Mouse (Mus musculus) limb, embryonic 12.5 days (tissue): ENCODE measurements at regions not wholly inside any gene's neighbourhood (a gene's known extent, or its start where the extent isn't known, plus 50 kb on each side); places are given as distances from the start of the nearest gene placed in this dataset.

ENCODE experiments used
- ATAC-seq: fragments of 200-750 bp; cut with Nextera tagmentation; 2 replicates; pipeline ENCODE4 v1.8.0; 2017; ENCODE audit warnings: low read depth, moderate TSS enrichment; ENCODE audit not compliant: insufficient number of reproducible peaks, insufficient read depth, low FRiP score, low TSS enrichment
- H3K27ac ChIP-seq: fragments of 300-500 bp; sonication (generic); 2 replicates; pipeline ENCODE4 v1.5.1; 2016; ENCODE audit warnings: mild to moderate bottlenecking, moderate library complexity
- H3K27me3 ChIP-seq: fragments of 300-500 bp; sonication (generic); 2 replicates; pipeline ENCODE4 v1.6.1; 2016; ENCODE audit warnings: mild to moderate bottlenecking, moderate library complexity
- H3K36me3 ChIP-seq: fragments of 300-500 bp; sonication (generic); 2 replicates; pipeline ENCODE4 v1.6.1; 2016; ENCODE audit warnings: mild to moderate bottlenecking, moderate library complexity
- H3K4me1 ChIP-seq: fragments of 300-500 bp; sonication (generic); replicated peaks from 2 replicates; pipeline ENCODE4 v1.6.1; 2016
- H3K4me2 ChIP-seq: fragments of 300-500 bp; sonication (generic); 2 replicates; pipeline ENCODE4 v1.6.1; 2016; ENCODE audit warnings: mild to moderate bottlenecking, moderate library complexity
- H3K4me3 ChIP-seq: fragments of 300-500 bp; sonication (generic); replicated peaks from 2 replicates; pipeline ENCODE4 v1.5.1; 2016; ENCODE audit warnings: mild to moderate bottlenecking
- H3K9ac ChIP-seq: fragments of 300-500 bp; sonication (generic); replicated peaks from 2 replicates; pipeline ENCODE4 v1.6.1; 2016; ENCODE audit warnings: mild to moderate bottlenecking, moderate library complexity
- H3K9me3 ChIP-seq: fragments of 300-500 bp; sonication (generic); 2 replicates; pipeline ENCODE4 v1.6.1; 2016; ENCODE audit warnings: mild to moderate bottlenecking, moderate library complexity
- WGBS: fragments of 180-500 bp; shearing (Covaris S2); methylation state at CpG from one replicate; pipeline ENCODE4 v1.1.7; 2016; 5-methylcytosine and 5-hydroxymethylcytosine counted together

- 45% methylated on average over 8 of the region's 8 CpGs for WGBS
- no peaks in the 10 kb centered on the region for H3K4me1 ChIP-seq
- no peak overlapping the region for H3K9ac ChIP-seq
- no peak overlapping the region for H3K27ac ChIP-seq
- ATAC-seq = no peak
- H3K4me3 ChIP-seq = no peak overlapping the region
- no peaks in the 10 kb centered on the region for H3K9me3 ChIP-seq
- H3K27me3 ChIP-seq = peaks cover 34% of the 10 kb centered on the region
- no peaks in the 10 kb centered on the region for H3K36me3 ChIP-seq
- H3K4me2 ChIP-seq = no peak overlapping the region
These were observed 59.3 kb upstream of the Zfp770 start for GRCm38 (mm10) chr2:114260397-114261071.

- Histone ChIP-seq H3K9me3 (no peaks in the 10 kb centered on the region), H3K27me3 (peaks cover 31% of the 10 kb centered on the region), H3K36me3 (no peaks in the 10 kb centered on the region), H3K9ac (no peak overlapping the region), H3K4me1 (no peaks in the 10 kb centered on the region), H3K27ac (no peak overlapping the region), H3K4me3 (no peak overlapping the region), H3K4me2 (no peak overlapping the region)
- no peak for ATAC-seq
- WGBS = 70% methylated on average over 4 of the region's 4 CpGs
These were observed 58.3 kb upstream of the Zfp770 start for GRCm38 (mm10) chr2:114259539-114259938.
